Mouse (Mus musculus) heart, postnatal 10 days (tissue): ENCODE data around the gene Fut2. TPM values are rescaled to one million over a fixed set of nuclear protein-coding genes. Genes with fewer than 3 reads are reported as not detected.
"Not testable (repeated sequence)": the region's sequence is repeated elsewhere in the genome, so short reads cannot be mapped to it uniquely, and the experiment has no call there.

Experiments
- DNase-seq, 2 experiments: peaks; one replicate each; pipeline ENCODE4 v3.0.0; 2021
- intact Hi-C: fragments of 180-260 bp; cut with DNase I; formaldehyde crosslinking; loops from one replicate; pipeline ENCODE4 v1.15.1; 2025
- total RNA-seq, 2 experiments: library from RNA; stranded (reverse); gene quantifications; 2 replicates each; pipeline ENCODE4 v1.2.3; 2021

The Fut2 gene
- total RNA-seq, 2 experiments from 2014 or later, result 0.38 TPM; not detected in 1

GRCm38 (mm10) chr7:45679966-45680621 is 13.9 kb upstream of the Fut2 start:
- peak; percentile 72 to 81 for DNase-seq
- intact Hi-C loops, result loop anchor here (2.0 kb wide), 1 partner anchor 51 kb away; no protein-coding TSS in a partner anchor

DNA sequence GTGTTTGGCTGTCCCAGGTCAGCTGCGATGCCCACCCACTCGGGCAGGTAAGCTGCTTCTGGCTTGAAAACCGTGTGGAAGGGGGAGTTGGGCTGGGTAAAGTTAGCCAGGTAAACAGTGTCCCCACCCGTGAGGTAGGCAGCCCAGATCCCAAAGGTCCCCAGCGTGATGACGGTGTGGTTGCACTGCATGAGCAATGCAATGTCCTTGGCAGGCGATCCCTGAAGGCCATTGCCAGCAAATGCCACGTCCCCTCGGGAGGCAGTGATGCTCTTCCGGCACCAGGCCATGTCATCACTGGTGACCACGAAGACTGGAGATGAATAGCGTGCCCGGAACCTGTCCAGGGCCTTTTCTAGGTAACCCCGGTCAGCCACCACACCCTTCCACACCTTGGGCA is 12.3 kb upstream of the Fut2 start:
- DNase-seq, result no peak
- intact Hi-C loops, result no loop called here

GRCm38 (mm10) chr7:45677627-45678295 is 11.6 kb upstream of the Fut2 start:
- DNase-seq, result no peak
- intact Hi-C loops, result no loop called here

- DNase-seq, result no peak
- intact Hi-C loops, result no loop called here
Measured at GRCm38 (mm10) chr7:45668921-45669320, 2.7 kb upstream of the Fut2 start.

DNA sequence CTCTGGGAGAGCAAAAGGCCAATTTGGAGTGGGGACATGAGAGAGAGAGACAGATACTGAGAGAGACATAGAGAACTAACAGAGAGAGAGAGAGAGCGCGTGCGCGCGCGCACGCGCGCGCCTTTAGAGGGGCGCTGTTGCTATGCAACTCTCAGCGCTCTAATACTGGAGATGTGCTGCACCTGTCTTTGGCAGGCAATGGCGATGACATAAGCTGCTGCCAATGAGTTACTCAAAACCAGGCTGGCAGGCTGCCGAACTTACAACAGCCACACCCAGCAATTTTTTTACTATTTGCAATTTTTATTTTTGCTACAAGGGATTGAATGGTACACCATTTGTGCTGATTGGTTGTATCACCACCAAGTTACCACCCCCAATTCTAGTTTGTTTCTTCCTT is 1.6 kb upstream of the Fut2 start:
- intact Hi-C loops, result no loop called here
- DNase-seq, result no peak

- intact Hi-C loops, result no loop called here
- no peak for DNase-seq
Measured at GRCm38 (mm10) chr7:45665303-45666138, 673 bp downstream of the Fut2 start.

GRCm38 (mm10) chr7:45661702-45662101 is 4.5 kb downstream of the Fut2 start:
- intact Hi-C loops, DNase-seq: not testable (repeated sequence)

DNA sequence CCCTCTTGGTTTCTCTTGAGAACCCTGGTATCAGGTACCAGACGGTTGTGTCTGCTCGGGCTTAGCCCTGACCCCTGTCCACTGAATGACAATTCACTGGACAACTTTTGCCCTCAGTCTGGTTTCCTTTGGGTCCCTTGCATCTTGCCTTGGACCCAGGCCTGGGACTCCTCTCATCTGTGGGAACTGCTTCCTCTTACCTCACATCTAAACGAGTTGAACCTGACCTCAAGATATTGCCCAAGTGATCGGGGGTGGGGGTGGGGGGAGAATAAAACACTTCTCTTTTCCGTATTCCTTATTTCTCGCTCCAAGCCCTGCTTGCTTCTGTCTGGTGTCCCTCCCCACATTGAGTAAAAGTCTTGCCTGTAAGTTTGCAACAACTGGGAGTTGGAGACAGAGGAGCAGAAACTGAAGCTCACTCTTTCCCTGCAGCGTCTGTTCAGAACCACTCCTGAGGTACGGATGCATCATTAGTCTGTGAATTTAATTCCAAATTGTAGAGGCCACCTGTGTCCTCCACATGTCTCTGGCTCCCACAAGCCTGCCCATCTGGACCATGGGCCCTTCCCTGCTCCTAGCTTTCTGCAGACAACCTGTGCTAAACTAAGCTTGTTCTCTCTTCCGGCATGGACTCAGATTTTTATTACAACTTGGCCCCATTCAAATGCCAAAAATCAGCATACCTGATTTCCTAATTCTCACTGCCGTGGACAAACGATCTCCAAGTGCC is 5.3 kb downstream of the Fut2 start:
- no peak for DNase-seq
- intact Hi-C loops, result no loop called here

- DNase-seq, result no peak
- intact Hi-C loops, result no loop called here
Measured at GRCm38 (mm10) chr7:45654424-45655047, 11.7 kb downstream of the Fut2 start.

- intact Hi-C loops, DNase-seq: not testable (repeated sequence)
Measured at GRCm38 (mm10) chr7:45650484-45650883, 15.7 kb downstream of the Fut2 start.

DNA sequence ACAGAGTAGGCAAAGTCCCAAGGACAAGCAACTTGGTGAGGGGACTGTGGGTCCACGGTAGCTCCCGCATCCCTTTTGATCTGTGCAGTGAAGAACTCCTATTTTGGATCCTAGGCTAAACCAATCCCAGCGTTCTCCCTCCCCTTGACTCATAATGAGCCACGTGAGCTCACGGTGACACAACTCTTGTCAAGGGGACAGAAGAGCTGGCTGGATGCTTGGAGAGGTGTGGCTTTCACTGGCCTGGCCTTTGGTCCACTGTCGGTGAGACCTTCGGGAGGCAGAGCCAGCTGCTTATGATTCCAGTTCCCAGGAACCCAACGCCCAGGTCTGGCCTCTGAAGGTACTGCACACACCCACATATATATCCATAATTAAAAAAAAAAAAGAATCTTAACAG is 16.8 kb downstream of the Fut2 start:
- intact Hi-C loops, result no loop called here
- DNase-seq, result peak; percentile 76 to 77

DNA sequence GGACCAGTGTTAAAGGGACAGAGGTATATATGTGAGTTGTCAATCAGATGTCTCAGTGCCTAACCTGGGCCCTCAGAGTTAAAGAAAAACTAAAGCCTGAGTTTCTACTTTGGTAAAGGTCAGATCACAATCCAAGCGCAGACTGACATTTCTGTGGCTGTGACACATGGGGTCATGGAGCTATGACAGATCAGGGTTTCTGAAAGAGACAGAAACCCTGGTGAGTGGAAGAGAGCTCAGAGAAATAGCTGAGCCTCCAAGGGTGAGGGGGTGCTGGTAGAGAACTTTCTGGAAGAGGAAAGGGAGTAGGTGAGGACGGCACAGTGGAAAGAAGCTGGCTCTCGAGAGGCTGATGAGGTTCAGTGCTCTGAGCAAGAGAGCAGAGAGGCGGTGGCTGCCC is 19.5 kb downstream of the Fut2 start:
- intact Hi-C loops, result no loop called here
- DNase-seq, result no peak

GRCm38 (mm10) chr7:45645591-45645971 is 20.6 kb downstream of the Fut2 start:
- DNase-seq, result no peak
- intact Hi-C loops, result no loop called here

- intact Hi-C loops, result no loop called here
Measured at GRCm38 (mm10) chr7:45644872-45645590, 21.2 kb downstream of the Fut2 start.

DNA sequence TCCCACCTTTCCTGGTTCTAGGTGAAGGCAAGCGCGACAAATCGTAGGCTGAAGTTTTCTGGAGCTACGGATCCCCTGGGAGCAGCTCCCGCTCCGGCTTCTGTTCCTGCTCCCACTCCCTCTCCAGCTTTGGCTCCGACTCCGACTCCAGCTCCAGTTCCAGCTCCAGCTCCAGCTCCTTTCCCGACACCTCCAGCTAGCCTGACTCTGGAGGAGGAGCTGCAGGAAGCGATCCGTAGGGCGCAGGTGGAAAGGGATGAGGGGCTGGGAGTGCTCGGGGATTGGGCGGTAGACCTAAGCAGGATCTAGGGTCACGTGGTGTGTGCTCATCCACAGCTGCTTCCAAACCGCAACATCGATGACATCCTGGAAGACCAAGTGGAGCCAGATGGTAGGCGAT is 22.0 kb downstream of the Fut2 start:
- intact Hi-C loops, result no loop called here
- DNase-seq, result peak; percentile 58 to 63

More at GRCm38 (mm10) chr7:45644872-45645590, 21.2 kb downstream of the Fut2 start:
- DNase-seq, result no peak

- peak; percentile 93 for DNase-seq
- intact Hi-C loops, result no loop called here
Measured at GRCm38 (mm10) chr7:45643441-45644178, 22.6 kb downstream of the Fut2 start.

GRCm38 (mm10) chr7:45642503-45643255 is 23.5 kb downstream of the Fut2 start:
- DNase-seq, result no peak
- intact Hi-C loops, result no loop called here

- peak in 1 of 2 experiments; percentile 48 for DNase-seq
- intact Hi-C loops, result no loop called here
Measured at GRCm38 (mm10) chr7:45642083-45642482, 24.1 kb downstream of the Fut2 start.
